Mouse (Mus musculus): ENCODE measurements around the gene Ankrd26. TPM values are rescaled to one million over a fixed set of nuclear protein-coding genes. Genes with fewer than 3 reads are reported as not detected.
"Not testable (repeated sequence)": the region's sequence is repeated elsewhere in the genome, so short reads cannot be mapped to it uniquely, and the experiment has no call there.

Ankrd26 gene
- 15.6 and 19.4 TPM in 2 replicates for polyA plus RNA-seq (2015; fragmentation: Nextera tagmentation; extraction: Ambion mirVana)

- peak within 1 kb of the TSS; percentile 88 for H3K27ac ChIP-seq (replicated peaks)
- peak; percentile 96 for ATAC-seq (ENCODE audit: low FRiP score)
Observed at GRCm38 (mm10) chr6:118561745-118562609, at the start of gene Ankrd26. Gene Ankrd26, minus strand, starts transcription at chr6:118562226.

GRCm38 (mm10) chr6:118608906-118609305 lies 46.9 kb upstream of the Ankrd26 start:
- 77% methylated on average over 6 of the region's 6 CpGs for WGBS
- no peak overlapping the region for H3K4me3 ChIP-seq (replicated peaks)
- no peaks in the 10 kb centered on the region for H3K4me1 ChIP-seq
- peaks cover 67% of the 10 kb centered on the region for H3K36me3 ChIP-seq
- no peak overlapping the region for H3K9ac ChIP-seq (replicated peaks)
- ATAC-seq (ENCODE audit: low FRiP score): no peak
- H3K9me3 ChIP-seq (replicated peaks): no peaks in the 10 kb centered on the region
- no peak overlapping the region for H3K27ac ChIP-seq (replicated peaks)
- H3K27me3 ChIP-seq (replicated peaks): no peaks in the 10 kb centered on the region
- no peak overlapping the region for H3K4me2 ChIP-seq

More at GRCm38 (mm10) chr6:118561745-118562609, at the start of gene Ankrd26:
- Histone ChIP-seq H3K4me3 (replicated peaks) (peak within 1 kb of the TSS; percentile 70), H3K27me3 (replicated peaks) (no peaks in the 10 kb centered on the region), H3K36me3 (peaks cover 16% of the 10 kb centered on the region), H3K4me1 (peaks cover 38% of the 10 kb centered on the region), H3K9ac (replicated peaks) (peak within 1 kb of the TSS; percentile 77), H3K4me2 (peak within 1 kb of the TSS; percentile 89), H3K9me3 (replicated peaks) (no peaks in the 10 kb centered on the region)
- 5% methylated on average over 54 of the region's 54 CpGs for WGBS

GRCm38 (mm10) chr6:118605974-118606373 lies 43.9 kb upstream of the Ankrd26 start:
- Histone ChIP-seq H3K27me3 (replicated peaks) (no peaks in the 10 kb centered on the region), H3K27ac (replicated peaks) (no peak overlapping the region), H3K36me3 (peaks cover 76% of the 10 kb centered on the region), H3K9me3 (replicated peaks) (no peaks in the 10 kb centered on the region), H3K4me3 (replicated peaks) (no peak overlapping the region), H3K4me2 (no peak overlapping the region), H3K4me1 (no peaks in the 10 kb centered on the region), H3K9ac (replicated peaks) (no peak overlapping the region)
- WGBS: 72% methylated on average over 7 of the region's 7 CpGs
- no peak for ATAC-seq (ENCODE audit: low FRiP score)

GRCm38 (mm10) chr6:118603825-118604224 lies 41.8 kb upstream of the Ankrd26 start:
- peaks cover 63% of the 10 kb centered on the region for H3K36me3 ChIP-seq
- ATAC-seq (ENCODE audit: low FRiP score): no peak
- H3K9me3 ChIP-seq (replicated peaks): no peaks in the 10 kb centered on the region
- H3K27ac ChIP-seq (replicated peaks): no peak overlapping the region
- no peak overlapping the region for H3K4me3 ChIP-seq (replicated peaks)
- H3K27me3 ChIP-seq (replicated peaks): no peaks in the 10 kb centered on the region
- no peak overlapping the region for H3K9ac ChIP-seq (replicated peaks)
- H3K4me2 ChIP-seq: no peak overlapping the region
- H3K4me1 ChIP-seq: no peaks in the 10 kb centered on the region
- WGBS: 93% methylated on average over 7 of the region's 7 CpGs

- ATAC-seq (ENCODE audit: low FRiP score): no peak
- H3K36me3 ChIP-seq: peaks cover 43% of the 10 kb centered on the region
- no peak overlapping the region for H3K9ac ChIP-seq (replicated peaks)
- no peak overlapping the region for H3K4me3 ChIP-seq (replicated peaks)
- 68% methylated on average over 9 of the region's 9 CpGs for WGBS
- peaks cover 14% of the 10 kb centered on the region for H3K4me1 ChIP-seq
- no peak overlapping the region for H3K4me2 ChIP-seq
- no peaks in the 10 kb centered on the region for H3K9me3 ChIP-seq (replicated peaks)
- H3K27ac ChIP-seq (replicated peaks): no peak overlapping the region
- peaks cover 11% of the 10 kb centered on the region for H3K27me3 ChIP-seq (replicated peaks)
Observed at GRCm38 (mm10) chr6:118595681-118596055, 33.6 kb upstream of the Ankrd26 start.

GRCm38 (mm10) chr6:118594833-118595680 lies 33.0 kb upstream of the Ankrd26 start:
- peaks cover 14% of the 10 kb centered on the region for H3K4me1 ChIP-seq
- ATAC-seq (ENCODE audit: low FRiP score): no peak
- no peak overlapping the region for H3K9ac ChIP-seq (replicated peaks)
- H3K27ac ChIP-seq (replicated peaks): no peak overlapping the region
- H3K4me3 ChIP-seq (replicated peaks): no peak overlapping the region
- peaks cover 11% of the 10 kb centered on the region for H3K27me3 ChIP-seq (replicated peaks)
- peaks cover 43% of the 10 kb centered on the region for H3K36me3 ChIP-seq
- 86% methylated on average over 10 of the region's 10 CpGs for WGBS
- H3K4me2 ChIP-seq: no peak overlapping the region
- no peaks in the 10 kb centered on the region for H3K9me3 ChIP-seq (replicated peaks)

GRCm38 (mm10) chr6:118594070-118594469 lies 32.0 kb upstream of the Ankrd26 start:
- Histone ChIP-seq H3K9me3 (replicated peaks) (no peaks in the 10 kb centered on the region), H3K9ac (replicated peaks) (no peak overlapping the region), H3K4me2 (peak overlapping the region; percentile 59), H3K4me1 (peaks cover 14% of the 10 kb centered on the region), H3K4me3 (replicated peaks) (peak overlapping the region; percentile 26), H3K27me3 (replicated peaks) (peaks cover 11% of the 10 kb centered on the region), H3K36me3 (peaks cover 43% of the 10 kb centered on the region), H3K27ac (replicated peaks) (no peak overlapping the region)
- WGBS: 35% methylated on average over 10 of the region's 10 CpGs
- ATAC-seq (ENCODE audit: low FRiP score): peak; percentile 28; the same call in 1 of the 2 replicates

GRCm38 (mm10) chr6:118593377-118594061 lies 31.5 kb upstream of the Ankrd26 start:
- peaks cover 41% of the 10 kb centered on the region for H3K36me3 ChIP-seq
- H3K9ac ChIP-seq (replicated peaks): no peak overlapping the region
- peak; percentile 45 for ATAC-seq (ENCODE audit: low FRiP score)
- H3K27me3 ChIP-seq (replicated peaks): peaks cover 11% of the 10 kb centered on the region
- peak overlapping the region; percentile 26 for H3K4me3 ChIP-seq (replicated peaks)
- H3K9me3 ChIP-seq (replicated peaks): no peaks in the 10 kb centered on the region
- peak overlapping the region; percentile 59 for H3K4me2 ChIP-seq
- H3K4me1 ChIP-seq: peaks cover 14% of the 10 kb centered on the region
- 6% methylated on average over 34 of the region's 34 CpGs for WGBS
- H3K27ac ChIP-seq (replicated peaks): no peak overlapping the region

- H3K4me2 ChIP-seq: peak overlapping the region; percentile 59
- H3K27ac ChIP-seq (replicated peaks): no peak overlapping the region
- H3K4me1 ChIP-seq: peaks cover 14% of the 10 kb centered on the region
- H3K9me3 ChIP-seq (replicated peaks): no peaks in the 10 kb centered on the region
- H3K36me3 ChIP-seq: peaks cover 34% of the 10 kb centered on the region
- H3K4me3 ChIP-seq (replicated peaks): peak overlapping the region; percentile 26
- 25% methylated on average over 21 of the region's 21 CpGs for WGBS
- ATAC-seq (ENCODE audit: low FRiP score): no peak
- peaks cover 11% of the 10 kb centered on the region for H3K27me3 ChIP-seq (replicated peaks)
- no peak overlapping the region for H3K9ac ChIP-seq (replicated peaks)
Observed at GRCm38 (mm10) chr6:118592662-118593376, 30.8 kb upstream of the Ankrd26 start.

- H3K9ac ChIP-seq (replicated peaks); H3K27me3 ChIP-seq (replicated peaks); H3K4me1 ChIP-seq; H3K4me3 ChIP-seq (replicated peaks); H3K4me2 ChIP-seq; ATAC-seq (ENCODE audit: low FRiP score); H3K27ac ChIP-seq (replicated peaks); H3K36me3 ChIP-seq; H3K9me3 ChIP-seq (replicated peaks): not testable (repeated sequence)
- 82% methylated on average over 4 of the region's 4 CpGs for WGBS
Observed at GRCm38 (mm10) chr6:118578741-118579140, 16.7 kb upstream of the Ankrd26 start.

- Histone ChIP-seq H3K36me3 (no peaks in the 10 kb centered on the region), H3K4me2 (no peak overlapping the region), H3K4me1 (peaks cover 6% of the 10 kb centered on the region), H3K9me3 (replicated peaks) (no peaks in the 10 kb centered on the region), H3K9ac (replicated peaks) (no peak overlapping the region), H3K27me3 (replicated peaks) (no peaks in the 10 kb centered on the region), H3K27ac (replicated peaks) (0 out of 2 replicates have a peak overlapping the region, but pooled peaks have one; percentile 13), H3K4me3 (replicated peaks) (no peak overlapping the region)
- no peak; the same call in 1 of the 2 replicates for ATAC-seq (ENCODE audit: low FRiP score)
- 49% methylated on average over 6 of the region's 6 CpGs for WGBS
Observed at GRCm38 (mm10) chr6:118574351-118574750, 12.3 kb upstream of the Ankrd26 start.

Measured in neural tube, embryonic 15.5 days (tissue).